Mouse (Mus musculus): Measurements from ENCODE around the gene Zfp654. TPM values are rescaled to one million over a fixed set of nuclear protein-coding genes. Genes with fewer than 3 reads are reported as not detected.

Gene Zfp654
- total and polyA plus RNA-seq, 3 experiments: 6.5 to 22.6 (median 7.1) TPM

DNA sequence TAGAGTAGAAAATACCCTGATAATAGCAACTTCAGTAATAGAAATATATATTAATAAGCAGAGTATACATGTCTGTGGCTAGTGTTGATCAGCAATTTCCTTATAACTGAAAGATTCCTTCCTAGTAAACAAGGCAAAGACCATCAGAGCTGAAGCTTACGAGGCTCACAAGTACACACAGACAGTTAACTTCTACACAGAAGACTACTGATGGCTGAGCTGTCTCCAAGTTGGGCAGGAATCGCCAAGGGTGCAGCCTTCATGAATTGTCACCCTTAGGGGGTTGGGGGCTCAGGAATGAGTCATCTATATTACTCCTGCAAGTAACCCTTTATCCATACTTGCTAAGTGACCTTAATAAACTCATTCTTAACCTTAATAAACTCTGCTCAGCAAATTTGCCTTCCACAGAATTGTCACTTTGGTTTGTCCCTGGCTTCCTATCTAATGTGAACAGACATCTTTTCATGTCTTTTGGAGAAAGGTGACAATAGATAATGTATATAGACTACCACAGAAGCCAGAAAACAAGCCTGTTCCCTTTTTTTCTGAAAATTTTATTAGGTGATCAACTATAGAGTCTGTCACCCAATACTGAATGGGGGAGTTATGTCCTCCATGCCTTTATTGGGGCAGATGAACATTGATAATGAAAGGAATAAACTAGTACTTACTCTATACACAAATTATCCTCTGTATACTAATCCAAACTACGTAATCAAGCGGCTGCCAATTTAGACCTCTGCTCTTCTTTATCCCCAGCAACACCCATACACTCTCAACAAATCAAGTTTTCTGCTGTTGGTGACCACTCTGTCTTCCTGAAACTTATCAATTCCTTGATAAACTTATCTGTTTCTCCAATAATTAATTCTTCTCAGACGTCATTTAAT is 9.7 kb downstream of the Zfp654 start:
- dilution Hi-C loops (cut with MboI; ENCODE audit: extremely low pct_ligation_motif_present, extremely low pct_unique_long_range_greater_than_20kb, low sequenced_read_pairs) (no loop called here), in situ Hi-C loops (cut with MboI; ENCODE audit: low pct_ligation_motif_present, low pct_unique_long_range_greater_than_20kb, low sequenced_read_pairs) (no loop called here)
- peaks cover 0 to 8% of the 10 kb centered on the region in 2 experiments for H3K36me3 ChIP-seq (replicated peaks in 1 of 2; ENCODE audit: control insufficient read depth in 1 of 2, insufficient read depth in 1 of 2, low read length in 1 of 2)
- no peak overlapping the region for H3K27ac ChIP-seq (ENCODE audit: insufficient read depth, low read depth)
- no peak for DNase-seq (ENCODE audit: extremely low read depth)
- no peaks in the 10 kb centered on the region for H3K27me3 ChIP-seq (replicated peaks)
- H3K4me2 ChIP-seq (ENCODE audit: insufficient read depth, low read depth, poor library complexity, severe bottlenecking): no peak overlapping the region
- TF ChIP-seq PAX5 (IDR thresholded peaks at IDR 0.05; ENCODE audit: low read length) (no peak), MAX (IDR thresholded peaks at IDR 0.05; ENCODE audit: low read length) (no peak), SIN3A (IDR thresholded peaks at IDR 0.05; ENCODE audit: low read length) (no peak), POLR2AphosphoS2 (IDR thresholded peaks at IDR 0.05; ENCODE audit: low read depth, low read length) (no peak), GABPA (IDR thresholded peaks at IDR 0.05; ENCODE audit: insufficient replicate concordance, low read depth, low read length) (no peak), EP300 (IDR thresholded peaks at IDR 0.05; ENCODE audit: low read length) (no peak)
- peaks cover 0 to 2% of the 10 kb centered on the region in 2 experiments; a peak in 1 of 4 replicates for H3K4me1 ChIP-seq (ENCODE audit: control insufficient read depth in 1 of 2, insufficient read depth in 2 of 2)
- H3K79me2 ChIP-seq (replicated peaks; ENCODE audit: control insufficient read depth, extremely low read depth, insufficient read depth, poor library complexity, severe bottlenecking): peaks cover 16% of the 10 kb centered on the region
- H3K9ac ChIP-seq (ENCODE audit: insufficient read depth, low read depth): no peak overlapping the region
- no peak overlapping the region for H3K4me3 ChIP-seq (replicated peaks in 1 of 3; ENCODE audit: low read depth in 2 of 3, low read length in 2 of 3, poor library complexity in 1 of 3)
- no peaks in the 10 kb centered on the region for H3K9me3 ChIP-seq (replicated peaks; ENCODE audit: low read length)

DNA sequence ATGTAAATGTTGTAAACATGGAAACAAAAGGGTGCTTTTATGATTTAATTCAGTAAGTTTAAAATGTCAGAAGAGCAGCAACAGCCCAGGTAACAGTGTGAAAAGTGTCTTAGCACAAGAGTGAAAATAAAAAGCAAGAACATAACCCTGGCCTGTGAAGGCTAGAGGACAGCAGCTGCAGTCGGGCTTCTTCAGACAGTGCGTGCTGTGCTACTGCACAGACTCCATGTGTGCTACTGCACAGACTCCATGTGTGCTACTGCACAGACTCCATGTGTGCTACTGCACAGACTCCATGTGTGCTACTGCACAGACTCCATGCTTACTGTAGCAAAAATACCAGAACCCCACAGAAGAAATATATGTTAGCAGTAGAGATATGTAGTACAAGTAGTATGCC is 14.7 kb downstream of the Zfp654 start:
- no peak for TF ChIP-seq E2F4 (IDR thresholded peaks at IDR 0.05; ENCODE audit: insufficient replicate concordance, low read depth, low read length)
- no peak for TF ChIP-seq POLR2A (IDR thresholded peaks at IDR 0.05; ENCODE audit: low read depth, low read length)
- no peak for TF ChIP-seq MAZ (IDR thresholded peaks at IDR 0.05; ENCODE audit: low read depth, low read length)
- TF ChIP-seq JUND (conservative IDR thresholded peaks at IDR 0.05; ENCODE audit: low read depth, low read length): no peak
- TF ChIP-seq RAD21 (IDR thresholded peaks at IDR 0.05; ENCODE audit: low read depth, low read length): no peak
- no peak for TF ChIP-seq TBP (conservative IDR thresholded peaks at IDR 0.05; ENCODE audit: low read depth, low read length)
- no peak for TF ChIP-seq ELF1 (IDR thresholded peaks at IDR 0.05; ENCODE audit: low read depth, low read length)
- no peak for TF ChIP-seq CTCF (conservative IDR thresholded peaks at IDR 0.05 in 1 of 2, IDR thresholded peaks at IDR 0.05 in 1 of 2; ENCODE audit: low read depth in 2 of 2, low read length in 2 of 2)
- no peak for TF ChIP-seq PAX5 (IDR thresholded peaks at IDR 0.05; ENCODE audit: low read length)
- no peak for TF ChIP-seq MYC (IDR thresholded peaks at IDR 0.05; ENCODE audit: low read depth, low read length)
- no peak for TF ChIP-seq MAX (IDR thresholded peaks at IDR 0.05; ENCODE audit: low read length)
- no peak for TF ChIP-seq BHLHE40 (IDR thresholded peaks at IDR 0.05; ENCODE audit: low read depth, low read length)
- no peak for TF ChIP-seq ZC3H11A (IDR thresholded peaks at IDR 0.05; ENCODE audit: low read depth, low read length)
- TF ChIP-seq ETS1 (conservative IDR thresholded peaks at IDR 0.05; ENCODE audit: low read depth, low read length): no peak
- no peak for TF ChIP-seq HCFC1 (IDR thresholded peaks at IDR 0.05; ENCODE audit: low read depth, low read length)
- no peak for TF ChIP-seq CHD1 (IDR thresholded peaks at IDR 0.05; ENCODE audit: low read depth, low read length)
- TF ChIP-seq MXI1 (IDR thresholded peaks at IDR 0.05; ENCODE audit: low read depth, low read length): no peak
- no peak for TF ChIP-seq USF1 (IDR thresholded peaks at IDR 0.05; ENCODE audit: low read depth, low read length)
- TF ChIP-seq SIN3A (IDR thresholded peaks at IDR 0.05; ENCODE audit: low read length): no peak
- Histone ChIP-seq H3K36me3 (replicated peaks in 1 of 2; ENCODE audit: control insufficient read depth in 1 of 2, insufficient read depth in 1 of 2, low read length in 1 of 2) (peaks cover 0 to 9% of the 10 kb centered on the region in 2 experiments), H3K4me2 (ENCODE audit: insufficient read depth, low read depth, poor library complexity, severe bottlenecking) (no peak overlapping the region), H3K9ac (ENCODE audit: insufficient read depth, low read depth) (no peak overlapping the region), H3K27ac (ENCODE audit: insufficient read depth, low read depth) (no peak overlapping the region), H3K4me3 (replicated peaks in 1 of 3; ENCODE audit: low read depth in 2 of 3, low read length in 2 of 3, poor library complexity in 1 of 3) (no peak overlapping the region), H3K79me2 (replicated peaks; ENCODE audit: control insufficient read depth, extremely low read depth, insufficient read depth, poor library complexity, severe bottlenecking) (peaks cover 8% of the 10 kb centered on the region; the same call in 1 of the 2 replicates), H3K9me3 (replicated peaks; ENCODE audit: low read length) (no peaks in the 10 kb centered on the region), H3K4me1 (ENCODE audit: control insufficient read depth in 1 of 2, insufficient read depth in 2 of 2) (peaks cover 0 to 15% of the 10 kb centered on the region in 2 experiments; a peak in 2 of 4 replicates), H3K27me3 (replicated peaks) (no peaks in the 10 kb centered on the region)
- dilution Hi-C loops (cut with MboI; ENCODE audit: extremely low pct_ligation_motif_present, extremely low pct_unique_long_range_greater_than_20kb, low sequenced_read_pairs): no loop called here
- no peak for DNase-seq (ENCODE audit: extremely low read depth)
- in situ Hi-C loops (cut with MboI; ENCODE audit: low pct_ligation_motif_present, low pct_unique_long_range_greater_than_20kb, low sequenced_read_pairs): no loop called here
